Mouse (Mus musculus) ES-Bruce4 (cell line): ENCODE data around the gene Brpf3.

Experiments used
- CTCF ChIP-seq: IDR thresholded peaks from one replicate; pipeline ENCODE4 v1.8.1; 2011; ENCODE audit warnings: low read depth, low read length
- EP300 ChIP-seq: IDR thresholded peaks from 2 replicates; pipeline ENCODE4 v1.6.1; 2011; ENCODE audit warnings: low read depth, low read length; ENCODE audit not compliant: insufficient read depth
- POLR2A ChIP-seq: IDR thresholded peaks from one replicate; pipeline ENCODE4 v1.8.1; 2011; ENCODE audit warnings: low read length; ENCODE audit not compliant: insufficient read depth

- TF ChIP-seq CTCF (no peak), POLR2A (no peak), EP300 (no peak)
These were observed 26.9 kb downstream of the Brpf3 start for GRCm38 (mm10) chr17:28827665-28828231.
